Mouse (Mus musculus) liver, embryonic 12.5 days (tissue): ENCODE measurements around the gene Stox1. TPM values are rescaled to one million over a fixed set of nuclear protein-coding genes. Genes with fewer than 3 reads are reported as not detected.

Experiments used
- ATAC-seq: fragments of 200-750 bp; cut with Nextera tagmentation; 2 replicates; pipeline ENCODE4 v1.8.0; 2017; ENCODE audit warnings: moderate number of reproducible peaks, mild to moderate bottlenecking, moderate library complexity
- H3K27ac ChIP-seq: fragments of 300-500 bp; sonication (generic); 2 replicates; pipeline ENCODE4 v1.5.1; 2016; ENCODE audit warnings: mild to moderate bottlenecking
- H3K27me3 ChIP-seq: fragments of 300-500 bp; sonication (generic); replicated peaks from 2 replicates; pipeline ENCODE4 v1.6.1; 2016; ENCODE audit warnings: mild to moderate bottlenecking, moderate library complexity
- H3K36me3 ChIP-seq: fragments of 300-500 bp; sonication (generic); 2 replicates; pipeline ENCODE4 v1.6.1; 2016; ENCODE audit warnings: mild to moderate bottlenecking, moderate library complexity
- H3K4me1 ChIP-seq: fragments of 300-500 bp; sonication (generic); 2 replicates; pipeline ENCODE4 v1.6.1; 2016
- H3K4me2 ChIP-seq: fragments of 300-500 bp; sonication (generic); 2 replicates; pipeline ENCODE4 v1.6.1; 2016; ENCODE audit warnings: mild to moderate bottlenecking, moderate library complexity
- H3K4me3 ChIP-seq: fragments of 300-500 bp; sonication (generic); 2 replicates; pipeline ENCODE4 v1.5.1; 2016; ENCODE audit warnings: mild to moderate bottlenecking, moderate library complexity
- H3K9ac ChIP-seq: fragments of 300-500 bp; sonication (generic); 2 replicates; pipeline ENCODE4 v1.6.1; 2016; ENCODE audit warnings: mild to moderate bottlenecking, moderate library complexity
- H3K9me3 ChIP-seq: fragments of 300-500 bp; sonication (generic); replicated peaks from 2 replicates; pipeline ENCODE4 v1.6.1; 2016; ENCODE audit warnings: mild to moderate bottlenecking, moderate library complexity
- WGBS: fragments of 180-500 bp; shearing (Covaris S2); methylation state at CpG from one replicate; pipeline ENCODE4 v1.1.7; 2016; ENCODE audit not compliant: insufficient replicate concordance; 5-methylcytosine and 5-hydroxymethylcytosine counted together
- microRNA-seq: library from miRNA; unstranded; fragments of <30 nt; microRNA quantifications from one replicate; pipeline ENCODE4, GENCODE M21; 2017
- polyA plus RNA-seq: library from polyadenylated mRNA; unstranded; fragments of >200 nt; fragmentation: Nextera tagmentation; extraction: Ambion mirVana; gene quantifications from 2 replicates; pipeline ENCODE4 v1.2.1, GENCODE M21; 2016

The Stox1 gene
- polyA plus RNA-seq, 1 experiment from 2014 or later: 0.57 TPM

DNA sequence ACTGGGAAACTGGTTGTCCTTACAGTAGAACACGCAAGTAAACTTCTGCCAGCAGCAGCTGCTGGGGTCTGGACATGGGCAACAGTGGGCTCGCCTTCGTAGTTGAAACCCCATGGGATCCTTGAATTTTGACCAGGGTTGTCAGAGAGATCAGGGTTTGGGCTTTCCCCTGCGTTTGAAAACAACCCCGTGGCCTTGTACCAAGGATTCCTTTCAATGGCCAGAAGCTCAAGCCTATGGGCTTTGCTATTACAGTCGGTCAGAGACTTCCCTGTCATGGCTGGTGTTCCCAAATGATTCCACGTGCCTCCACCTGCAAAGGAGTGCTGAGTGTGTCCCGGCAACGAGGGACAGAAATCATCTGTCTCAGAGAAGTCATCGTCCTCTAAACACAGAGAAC lies 61.8 kb downstream of the Stox1 start:
- no peak overlapping the region for H3K9ac ChIP-seq
- H3K4me3 ChIP-seq: no peak overlapping the region
- WGBS: 71% methylated on average over 10 of the region's 10 CpGs
- no peak overlapping the region for H3K4me2 ChIP-seq
- no peak for ATAC-seq
- H3K4me1 ChIP-seq: peaks cover 41% of the 10 kb centered on the region
- no peak overlapping the region for H3K27ac ChIP-seq
- H3K36me3 ChIP-seq: no peaks in the 10 kb centered on the region
- H3K9me3 ChIP-seq: no peaks in the 10 kb centered on the region
- H3K27me3 ChIP-seq: peaks cover 10% of the 10 kb centered on the region; the same call in 1 of the 2 replicates

- WGBS: 67% methylated on average over 7 of the region's 7 CpGs
- no peak overlapping the region for H3K4me2 ChIP-seq
- H3K27ac ChIP-seq: no peak overlapping the region
- H3K4me3 ChIP-seq: no peak overlapping the region
- H3K4me1 ChIP-seq: peaks cover 12% of the 10 kb centered on the region
- no peak overlapping the region for H3K9ac ChIP-seq
- H3K9me3 ChIP-seq: no peaks in the 10 kb centered on the region
- ATAC-seq: no peak
- H3K27me3 ChIP-seq: no peaks in the 10 kb centered on the region
- H3K36me3 ChIP-seq: no peaks in the 10 kb centered on the region
Observed at GRCm38 (mm10) chr10:62656711-62657110, 69.2 kb downstream of the Stox1 start.

DNA sequence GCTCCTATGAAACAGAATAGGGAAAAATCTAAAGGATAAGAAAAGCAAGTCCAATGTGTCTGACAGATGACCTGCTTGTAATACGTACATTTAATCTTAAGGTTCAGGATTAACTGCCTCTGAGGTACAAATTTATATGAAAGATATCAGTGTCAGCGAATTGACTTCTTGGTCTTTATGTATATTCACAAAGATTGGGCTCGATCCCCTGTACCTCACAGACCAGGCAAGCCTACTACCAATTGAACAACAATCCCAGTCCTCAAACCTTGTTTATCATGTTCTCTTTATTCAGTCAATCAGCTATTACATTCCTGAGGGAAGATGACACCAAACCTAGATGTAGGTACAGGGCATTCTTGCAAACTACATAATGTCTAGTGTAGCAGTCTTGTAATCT lies 74.0 kb downstream of the Stox1 start:
- Histone ChIP-seq H3K27ac (peak overlapping the region; percentile 91), H3K27me3 (no peaks in the 10 kb centered on the region), H3K36me3 (peaks cover 7% of the 10 kb centered on the region), H3K9ac (peak overlapping the region; percentile 87), H3K4me1 (peaks cover 33% of the 10 kb centered on the region), H3K4me3 (peak overlapping the region; percentile 87), H3K9me3 (no peaks in the 10 kb centered on the region), H3K4me2 (peak overlapping the region; percentile 73)
- no peak for ATAC-seq
- 26% methylated on average over 3 of the region's 3 CpGs for WGBS

GRCm38 (mm10) chr10:62650881-62651810 lies 74.8 kb downstream of the Stox1 start, which contains the start of gene Ddx50:
Gene Ddx50 (minus strand): TSS chr10:62651218.
- H3K9me3 ChIP-seq: no peaks in the 10 kb centered on the region

GRCm38 (mm10) chr10:62650358-62650782 lies 75.6 kb downstream of the Stox1 start:
- Histone ChIP-seq H3K4me1 (peaks cover 33% of the 10 kb centered on the region), H3K4me2 (peak overlapping the region; percentile 73), H3K4me3 (peak overlapping the region; percentile 87), H3K36me3 (peaks cover 23% of the 10 kb centered on the region), H3K9me3 (no peaks in the 10 kb centered on the region), H3K9ac (peak overlapping the region; percentile 87), H3K27ac (peak overlapping the region; percentile 91), H3K27me3 (no peaks in the 10 kb centered on the region)
- no peak for ATAC-seq
- WGBS: under 1% methylated on average over 17 of the region's 17 CpGs

More at GRCm38 (mm10) chr10:62650881-62651810, 74.8 kb downstream of the Stox1 start, which contains the start of gene Ddx50:
- Histone ChIP-seq H3K27me3 (no peaks in the 10 kb centered on the region), H3K4me2 (peak within 1 kb of the TSS; percentile 73), H3K36me3 (peaks cover 15% of the 10 kb centered on the region), H3K9ac (peak within 1 kb of the TSS; percentile 87), H3K4me3 (peak within 1 kb of the TSS; percentile 87), H3K4me1 (peaks cover 33% of the 10 kb centered on the region), H3K27ac (peak within 1 kb of the TSS; percentile 91)
- peak; percentile 97 for ATAC-seq
- under 1% methylated on average over 89 of the region's 89 CpGs for WGBS

Small RNAs within 50 kb of the gene (microRNA-seq; reads per million reads assigned to microRNA genes)
- gene Mir7215: not detected

Other genes starting within 250 kb of the Stox1 start
- gene Vps26a, start 239.3 kb downstream of the Stox1 start, polyA plus RNA-seq: 59.8 and 59.9 TPM in 2 replicates
- gene Srgn, start 198.7 kb downstream of the Stox1 start, polyA plus RNA-seq: 54.4 and 57.7 TPM in 2 replicates
- gene Kif1bp, start 147.7 kb downstream of the Stox1 start, polyA plus RNA-seq: 20.0 and 21.1 TPM in 2 replicates
- gene Ddx21, start 123.8 kb downstream of the Stox1 start, polyA plus RNA-seq: 38.3 and 40.6 TPM in 2 replicates
- gene Ddx50, start 74.9 kb downstream of the Stox1 start, polyA plus RNA-seq: 59.0 and 59.4 TPM in 2 replicates
- gene Ccar1, start 66.2 kb upstream of the Stox1 start, polyA plus RNA-seq: 76.2 and 78.7 TPM in 2 replicates
- 3.6 and 4.6 TPM in 2 replicates for gene Tet1, start 182.9 kb upstream of the Stox1 start, polyA plus RNA-seq
- 11.9 and 12.4 TPM in 2 replicates for gene Slc25a16, start 194.5 kb upstream of the Stox1 start, polyA plus RNA-seq
- 40.3 and 40.6 TPM in 2 replicates for gene Dna2, start 220.9 kb upstream of the Stox1 start, polyA plus RNA-seq